Mouse (Mus musculus): Measurements from ENCODE around the gene Elovl5.

Gene Elovl5

GRCm38 (mm10) chr9:77928769-77929168 is 11.6 kb downstream of the Elovl5 start:
- DNase-seq (ENCODE audit: low read depth, low spot score), result no peak

GRCm38 (mm10) chr9:77929296-77929695 is 12.1 kb downstream of the Elovl5 start:
- DNase-seq (ENCODE audit: low read depth, low spot score), result no peak

DNA sequence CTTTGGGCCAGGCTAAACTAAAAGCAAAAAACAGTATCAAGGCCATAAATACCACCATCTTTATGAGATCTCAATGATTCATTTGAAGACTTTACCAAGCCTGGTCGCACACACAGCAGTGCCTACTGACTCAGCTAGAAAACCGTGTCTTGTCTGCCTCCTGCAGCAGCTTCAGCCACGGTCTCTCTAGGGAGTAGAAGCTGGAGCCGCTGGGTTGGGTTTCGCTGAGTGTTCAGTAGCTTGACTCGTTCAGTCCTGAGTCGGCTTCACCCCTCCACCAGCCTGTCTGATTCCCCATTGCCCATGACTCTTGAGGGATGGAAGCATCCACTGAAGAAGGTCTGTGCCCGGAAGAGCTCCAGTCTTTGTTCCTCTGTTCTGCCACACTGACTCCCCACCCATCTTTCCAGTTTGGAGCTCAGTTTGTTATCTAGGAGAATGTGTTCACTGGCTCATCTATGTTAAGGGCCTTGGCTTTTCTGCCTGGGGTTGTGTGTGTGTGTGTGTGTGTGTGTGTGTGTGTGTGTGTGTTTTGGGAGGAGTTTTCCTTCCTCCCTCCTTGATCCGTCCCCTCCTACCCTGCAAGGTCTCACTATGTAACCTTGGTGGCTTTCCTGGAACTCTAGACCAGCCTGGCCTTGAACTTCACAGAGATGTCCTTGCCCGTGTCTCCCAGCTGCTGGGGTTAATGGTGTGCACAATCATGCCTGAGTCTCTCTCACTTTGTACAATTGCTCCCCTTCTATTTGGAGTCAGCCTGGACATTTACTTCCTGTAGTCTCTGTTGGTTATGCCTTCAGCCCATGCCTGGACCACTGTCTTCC is 13.1 kb downstream of the Elovl5 start:
- DNase-seq (ENCODE audit: low read depth, low spot score), result no peak

GRCm38 (mm10) chr9:77930860-77931184 is 13.7 kb downstream of the Elovl5 start:
- no peak for DNase-seq (ENCODE audit: low read depth, low spot score)

DNA sequence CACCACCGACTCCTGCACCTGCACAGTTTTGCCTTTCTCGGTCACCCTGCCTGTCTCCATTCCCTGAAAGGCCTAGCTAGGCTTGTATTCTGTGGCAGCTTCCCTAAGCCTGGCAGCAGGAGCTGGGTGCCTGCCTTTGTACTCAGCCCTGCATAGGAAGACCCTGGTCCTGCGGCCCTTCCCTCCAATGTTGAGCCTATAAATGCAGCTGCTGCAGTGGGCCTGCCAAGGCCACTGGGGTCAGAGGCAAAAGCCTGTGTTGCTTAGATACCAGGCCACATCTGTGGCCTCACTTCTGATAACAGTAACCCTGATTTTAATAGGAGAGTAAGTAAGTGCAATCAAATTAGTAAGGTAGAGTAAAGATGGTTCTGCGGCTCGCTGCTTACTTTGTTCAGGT is 14.6 kb downstream of the Elovl5 start:
- DNase-seq (ENCODE audit: low read depth, low spot score), result no peak

DNA sequence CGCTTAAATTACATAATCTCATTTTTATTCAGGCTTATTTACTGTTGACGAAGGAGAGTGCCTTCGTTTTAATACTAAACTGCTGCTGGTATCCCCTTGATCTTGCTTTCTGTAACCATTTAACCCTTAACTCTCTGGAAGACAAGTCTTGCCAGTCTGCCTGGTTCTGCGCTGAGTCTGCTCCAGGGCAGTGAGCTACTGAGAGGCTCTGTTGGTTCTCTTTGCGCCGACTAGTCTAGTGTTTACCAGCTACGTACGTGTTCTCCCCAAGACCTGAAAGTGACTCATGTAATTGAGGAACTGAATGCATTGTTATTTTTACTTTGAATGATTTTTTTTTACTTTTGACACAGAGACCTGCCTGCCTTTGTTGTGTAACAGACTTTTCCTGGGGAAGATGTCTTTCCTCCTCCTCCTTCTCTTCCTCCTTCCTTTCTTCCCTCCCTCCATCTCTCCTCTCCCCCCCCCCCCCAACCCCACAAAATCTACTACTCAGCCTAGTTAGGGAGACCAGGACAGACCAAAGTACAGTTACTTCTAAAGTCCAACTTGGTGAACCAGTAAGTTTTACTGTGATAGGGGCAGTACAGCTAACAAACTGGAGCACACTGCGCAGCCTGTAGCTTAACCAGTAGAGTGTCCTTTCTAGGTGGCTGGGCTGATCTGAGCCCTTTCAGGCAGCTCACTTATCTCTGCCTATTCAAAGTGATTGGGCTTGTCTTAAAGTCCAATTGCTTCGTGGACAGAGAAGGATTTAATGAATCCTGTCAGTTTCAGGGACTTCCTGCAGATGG is 18.9 kb downstream of the Elovl5 start:
- no peak for DNase-seq (ENCODE audit: low read depth, low spot score)

DNA sequence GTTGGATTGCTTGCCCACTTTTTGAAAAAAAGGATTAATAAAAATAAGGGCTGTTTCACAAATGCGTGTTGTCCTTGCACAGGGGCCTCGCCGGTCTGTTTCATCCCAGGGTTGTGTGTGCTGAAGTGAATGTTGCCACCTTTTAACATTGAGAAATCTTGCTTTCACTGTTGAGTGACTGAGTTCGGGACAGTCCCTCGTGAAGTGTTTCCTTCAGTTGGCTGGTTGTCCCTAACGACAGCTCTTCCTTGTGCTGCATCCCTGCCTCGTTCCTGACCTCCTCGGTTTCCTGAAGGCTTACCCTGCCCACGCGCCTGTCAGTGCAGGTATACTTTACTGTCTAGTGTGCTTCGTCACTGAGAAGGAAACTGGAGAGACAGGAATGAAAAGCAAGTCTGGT is 20.7 kb downstream of the Elovl5 start:
- no peak for DNase-seq (ENCODE audit: low read depth, low spot score)

DNA sequence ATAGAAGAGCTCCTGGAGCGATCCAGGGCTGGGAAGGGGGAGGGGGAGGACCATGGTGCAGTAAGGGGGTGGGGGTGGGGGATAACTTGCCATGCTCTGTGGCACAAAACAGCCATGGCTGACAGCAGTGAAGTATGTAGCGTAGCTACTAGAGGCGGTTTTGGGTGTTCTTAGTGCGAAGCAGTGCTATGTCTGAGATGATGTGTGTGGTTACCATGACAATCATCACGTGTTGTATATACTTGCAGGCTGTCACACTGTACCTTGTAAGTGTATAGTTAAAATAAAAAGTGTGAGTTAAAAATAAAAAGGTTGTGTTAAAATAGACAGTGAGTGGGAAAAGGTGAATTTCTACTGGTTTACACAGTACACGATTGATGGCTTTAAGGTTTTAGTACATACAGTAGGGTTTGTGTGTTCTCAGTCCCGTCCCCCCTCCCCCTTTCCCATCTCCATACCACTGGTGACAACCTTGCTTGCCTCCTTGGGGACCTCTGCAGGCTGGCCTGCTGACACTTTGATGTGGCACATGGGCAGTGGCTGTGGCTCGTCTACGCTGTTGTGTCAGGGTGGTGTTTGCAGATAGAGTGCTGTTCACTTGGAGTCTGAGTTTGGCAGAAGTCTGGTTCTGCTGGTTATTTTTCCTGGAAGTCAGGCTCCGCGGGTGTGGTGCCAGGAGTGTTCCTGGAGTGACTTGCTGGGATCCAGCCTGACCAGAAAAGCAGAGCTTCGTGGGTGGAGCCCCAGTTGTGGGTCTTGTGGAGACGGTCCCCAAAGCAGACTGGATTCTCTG is 21.8 kb downstream of the Elovl5 start:
- DNase-seq (ENCODE audit: low read depth, low spot score), result peak; percentile 32

GRCm38 (mm10) chr9:77939554-77939920 is 22.4 kb downstream of the Elovl5 start:
- DNase-seq (ENCODE audit: low read depth, low spot score), result no peak

DNA sequence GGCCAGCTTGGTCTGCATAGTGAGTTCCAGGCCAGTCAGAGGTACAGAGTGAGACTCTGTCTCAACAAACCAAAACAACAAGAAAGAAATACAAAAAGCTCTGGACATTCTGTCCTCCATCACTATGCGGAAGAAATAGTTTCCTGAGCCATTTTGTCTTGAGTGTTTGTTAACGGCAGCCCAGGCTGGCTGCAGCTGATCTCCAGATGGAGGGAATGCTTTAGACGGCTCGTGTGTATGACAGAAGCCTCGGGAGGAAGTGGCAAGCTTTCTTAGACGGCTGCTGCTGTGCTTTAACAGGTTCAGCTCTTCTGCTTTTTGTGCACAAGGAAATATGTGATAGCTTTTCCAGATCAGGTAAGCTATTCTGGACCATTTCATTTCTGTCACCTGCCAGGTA is 23.9 kb downstream of the Elovl5 start:
- no peak for DNase-seq (ENCODE audit: low read depth, low spot score)

- DNase-seq (ENCODE audit: low read depth, low spot score), result no peak
Observed at GRCm38 (mm10) chr9:77941836-77942235, 24.7 kb downstream of the Elovl5 start.

DNA sequence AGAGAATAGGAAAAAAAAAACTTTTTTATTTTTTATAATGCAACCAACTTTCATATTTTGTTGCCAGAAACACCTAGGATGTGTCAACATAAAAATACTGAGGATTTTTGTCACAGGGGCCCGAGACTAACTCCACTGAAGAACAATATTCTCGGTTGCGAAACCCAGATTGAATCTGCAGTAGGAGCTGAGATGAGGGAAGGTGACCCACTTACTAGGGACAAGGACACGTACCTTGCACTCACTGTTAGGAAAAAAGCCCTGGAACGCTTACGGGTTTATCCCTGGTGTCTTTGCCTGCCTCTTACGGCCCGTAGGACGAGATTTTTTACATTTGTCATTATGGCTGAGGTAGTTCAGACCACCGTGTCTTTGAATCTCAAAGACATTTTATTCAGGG is 25.2 kb downstream of the Elovl5 start:
- no peak for DNase-seq (ENCODE audit: low read depth, low spot score)

GRCm38 (mm10) chr9:77943316-77943715 is 26.2 kb downstream of the Elovl5 start:
- no peak for DNase-seq (ENCODE audit: low read depth, low spot score)

DNA sequence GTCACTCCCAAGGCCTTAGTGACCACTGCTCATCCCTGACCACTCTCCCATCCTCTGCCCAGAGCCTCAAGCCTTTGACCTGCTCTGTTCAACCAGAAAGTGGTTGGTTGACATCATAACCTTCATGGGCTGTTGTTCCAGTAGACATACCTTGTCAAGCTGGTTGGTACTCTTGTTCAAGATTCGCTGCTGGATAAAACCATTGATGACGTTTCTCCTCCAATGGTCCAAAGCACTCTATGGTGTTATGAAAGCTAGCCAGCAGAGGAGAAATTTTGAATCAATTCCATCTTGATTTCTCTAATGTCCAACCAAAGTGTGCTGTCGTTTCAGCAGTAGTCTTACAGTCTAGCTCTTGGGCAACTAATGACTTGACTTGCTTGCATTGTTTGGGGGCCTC is 27.0 kb downstream of the Elovl5 start:
- no peak for DNase-seq (ENCODE audit: low read depth, low spot score)

- DNase-seq (ENCODE audit: low read depth, low spot score), result no peak
Observed at GRCm38 (mm10) chr9:77945792-77946666, 28.9 kb downstream of the Elovl5 start.

DNA sequence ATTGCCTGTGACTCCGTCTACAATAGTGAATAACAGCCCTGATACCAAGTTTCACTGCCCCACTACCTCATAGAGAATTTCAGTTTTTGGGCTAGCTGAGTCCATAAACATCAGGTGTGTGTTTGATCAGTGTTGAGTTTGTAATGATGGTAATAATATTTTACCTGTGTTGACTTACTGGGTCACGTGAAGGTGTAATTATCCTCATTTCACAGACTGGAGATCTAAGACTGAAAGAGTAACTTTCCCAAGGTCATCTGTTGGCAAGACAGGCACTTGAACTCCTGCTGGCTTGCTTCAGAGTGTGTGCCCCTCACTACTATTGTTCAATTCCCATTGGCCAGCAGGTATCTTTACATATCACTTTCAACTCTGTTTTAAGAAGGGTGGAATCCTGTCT is 31.1 kb downstream of the Elovl5 start:
- DNase-seq (ENCODE audit: low read depth, low spot score), result no peak

GRCm38 (mm10) chr9:77949753-77950268 is 32.6 kb downstream of the Elovl5 start:
- DNase-seq (ENCODE audit: low read depth, low spot score), result no peak

- no peak for DNase-seq (ENCODE audit: low read depth, low spot score)
Observed at GRCm38 (mm10) chr9:77950841-77951475, 33.8 kb downstream of the Elovl5 start.

DNA sequence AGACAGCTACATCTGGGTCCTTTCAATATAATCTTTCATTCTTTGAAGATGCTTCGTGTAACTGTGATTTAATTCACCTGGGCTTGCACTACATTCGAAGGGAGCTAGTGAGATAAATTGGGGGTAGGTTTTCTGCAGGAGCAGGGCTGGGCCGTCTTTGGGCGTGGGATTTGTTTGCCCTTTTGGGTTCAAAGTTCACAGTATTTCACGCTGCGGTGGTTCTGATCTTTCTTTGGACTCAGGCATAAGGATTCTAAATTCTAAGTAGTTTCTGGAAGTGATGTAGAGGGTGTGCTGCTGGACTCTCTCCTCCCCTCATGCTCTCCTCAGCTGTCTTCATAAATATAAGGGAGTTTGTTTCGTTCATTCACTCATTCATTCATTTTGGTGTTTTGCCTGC is 34.8 kb downstream of the Elovl5 start:
- no peak for DNase-seq (ENCODE audit: low read depth, low spot score)

GRCm38 (mm10) chr9:77953053-77953452 is 35.9 kb downstream of the Elovl5 start:
- DNase-seq (ENCODE audit: low read depth, low spot score), result no peak

DNA sequence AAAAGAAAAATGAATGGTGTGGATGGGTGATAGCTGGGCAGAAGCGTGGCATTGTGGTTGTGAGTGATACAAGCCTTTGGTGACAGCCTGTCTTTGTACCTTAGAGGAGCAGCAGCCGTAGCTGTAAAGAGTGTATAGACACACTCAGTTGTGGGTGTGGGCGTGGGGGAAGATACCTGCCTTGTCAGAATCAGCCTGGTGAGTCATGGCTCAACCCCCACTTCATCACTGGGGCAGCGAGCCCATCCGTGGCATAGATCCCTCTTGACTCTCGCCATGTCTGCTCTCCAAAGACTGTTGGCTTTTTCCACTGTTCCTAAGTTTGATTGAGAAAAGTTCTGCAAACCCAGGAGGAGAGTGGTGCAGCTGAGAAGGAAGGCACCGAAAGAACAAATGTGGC is 37.3 kb downstream of the Elovl5 start:
- DNase-seq (ENCODE audit: low read depth, low spot score), result no peak

Measured in brain, embryonic 18.5 days (tissue).